Comparison of ENCODE assay signal across 8 mouse cellular contexts in genomic region chr14:24486773-24487227, GRCm38 (mm10). TPM values are rescaled to one million over a fixed set of nuclear protein-coding genes. Genes with fewer than 3 reads are reported as not detected.
DNase-seq lines count a peak whose midpoint lies in the region; ATAC-seq lines count a peak whose summit lies in the region.

Gene Polr3a, minus strand, starts transcription at chr14:24487058.
Gene Rps24, plus strand, starts transcription at chr14:24487125.

- peak within 1 kb of the TSS; percentile 90 for H3K9ac ChIP-seq in heart, embryonic 16.5 days (ENCODE audit: low read length)
- H3K9ac ChIP-seq in liver, embryonic 15.5 days, result peak within 1 kb of the TSS; percentile 72
- H3K9ac ChIP-seq in neural tube, embryonic 12.5 days, result peak within 1 kb of the TSS; percentile 83

- DNase-seq in CD8-positive naive resting alpha-beta T cell, adult 2 months (ENCODE audit: low read depth in 2 of 2, low spot score in 2 of 2), result peak; percentile 86 to 88
- DNase-seq in c-Kit-positive CD71-negative TER-119-negative erythroid progenitor cells, embryonic 14.5 days (ENCODE audit: low read depth), result peak; percentile 85
- peak; percentile 95 for DNase-seq in forebrain, embryonic 10.5 days (ENCODE audit: extremely low spot score, low spot score)
- DNase-seq in kidney, postnatal 36 days, result peak; percentile 94 to 95
- DNase-seq in telencephalon, adult 2 months (ENCODE audit: low read depth, low spot score), result peak; percentile 93

- H3K9me3 ChIP-seq in forebrain, embryonic 10.5 days, result no peaks in the 10 kb centered on the region
- no peaks in the 10 kb centered on the region for H3K9me3 ChIP-seq in heart, embryonic 16.5 days (replicated peaks; ENCODE audit: control insufficient read depth, low read length)
- no peaks in the 10 kb centered on the region for H3K9me3 ChIP-seq in liver, embryonic 15.5 days (replicated peaks)
- no peaks in the 10 kb centered on the region for H3K9me3 ChIP-seq in neural tube, embryonic 12.5 days

- peak; percentile 54 for ATAC-seq in heart, embryonic 16.5 days (replicated peaks; ENCODE audit: extremely low read depth, insufficient read depth, low FRiP score)
- ATAC-seq in liver, embryonic 15.5 days (ENCODE audit: insufficient read depth), result peak; percentile 56
- ATAC-seq in neural tube, embryonic 12.5 days (ENCODE audit: low FRiP score, low read depth), result peak; percentile 75

- under 1% methylated on average over 30 of the region's 30 CpGs for WGBS in forebrain, embryonic 10.5 days
- WGBS in heart, embryonic 16.5 days, result under 1% methylated on average over 30 of the region's 30 CpGs
- WGBS in liver, embryonic 15.5 days (ENCODE audit: insufficient replicate concordance), result under 1% methylated on average over 30 of the region's 30 CpGs
- WGBS in neural tube, embryonic 12.5 days, result under 1% methylated on average over 30 of the region's 30 CpGs

- peak within 1 kb of the TSS; percentile 76 for H3K4me3 ChIP-seq in forebrain, embryonic 10.5 days
- H3K4me3 ChIP-seq in heart, embryonic 16.5 days (ENCODE audit: low read length), result peak within 1 kb of the TSS; percentile 94
- H3K4me3 ChIP-seq in liver, embryonic 15.5 days (replicated peaks), result peak within 1 kb of the TSS; percentile 88
- peak within 1 kb of the TSS; percentile 88 for H3K4me3 ChIP-seq in neural tube, embryonic 12.5 days

- H3K4me2 ChIP-seq in heart, embryonic 16.5 days (ENCODE audit: low read depth, low read length), result peak within 1 kb of the TSS; percentile 87
- H3K4me2 ChIP-seq in liver, embryonic 15.5 days, result peak within 1 kb of the TSS; percentile 80
- H3K4me2 ChIP-seq in neural tube, embryonic 12.5 days (replicated peaks), result peak within 1 kb of the TSS; percentile 82

- peak within 1 kb of the TSS; percentile 86 for H3K27ac ChIP-seq in forebrain, embryonic 10.5 days
- peak within 1 kb of the TSS; percentile 64 for H3K27ac ChIP-seq in heart, embryonic 16.5 days (ENCODE audit: low read length)
- peak within 1 kb of the TSS; percentile 72 for H3K27ac ChIP-seq in liver, embryonic 15.5 days (replicated peaks)
- no peak within 1 kb of the TSS for H3K27ac ChIP-seq in neural tube, embryonic 12.5 days

- H3K36me3 ChIP-seq in forebrain, embryonic 10.5 days (replicated peaks), result peaks cover 32% of the 10 kb centered on the region
- H3K36me3 ChIP-seq in heart, embryonic 16.5 days (ENCODE audit: control insufficient read depth, insufficient read depth), result peaks cover 16% of the 10 kb centered on the region
- H3K36me3 ChIP-seq in liver, embryonic 15.5 days (replicated peaks), result peaks cover 28% of the 10 kb centered on the region
- H3K36me3 ChIP-seq in neural tube, embryonic 12.5 days, result peaks cover 25% of the 10 kb centered on the region

- H3K27me3 ChIP-seq in forebrain, embryonic 10.5 days (ENCODE audit: poor library complexity, severe bottlenecking), result no peaks in the 10 kb centered on the region
- no peaks in the 10 kb centered on the region for H3K27me3 ChIP-seq in heart, embryonic 16.5 days (ENCODE audit: control insufficient read depth, insufficient read depth, low read length)
- no peaks in the 10 kb centered on the region for H3K27me3 ChIP-seq in liver, embryonic 15.5 days
- no peaks in the 10 kb centered on the region for H3K27me3 ChIP-seq in neural tube, embryonic 12.5 days (replicated peaks)

- H3K4me1 ChIP-seq in forebrain, embryonic 10.5 days, result peaks cover 16% of the 10 kb centered on the region
- H3K4me1 ChIP-seq in heart, embryonic 16.5 days (ENCODE audit: control insufficient read depth, insufficient read depth, low read length), result peaks cover 15% of the 10 kb centered on the region
- H3K4me1 ChIP-seq in liver, embryonic 15.5 days (replicated peaks), result peaks cover 23% of the 10 kb centered on the region
- peaks cover 16% of the 10 kb centered on the region for H3K4me1 ChIP-seq in neural tube, embryonic 12.5 days

RNA-seq across cellular contexts. Expression of gene Polr3a, which starts in this region (rescaled TPM):
- polyA plus RNA-seq in forebrain, embryonic 10.5 days (2016; fragmentation: Nextera tagmentation; extraction: Ambion mirVana), result 21.2 and 21.3 TPM in 2 replicates
- polyA plus RNA-seq in heart, embryonic 16.5 days (2015; fragmentation: Nextera tagmentation; extraction: Ambion mirVana), result 13.3 and 14.1 TPM in 2 replicates
- 5.9 and 6.5 TPM in 2 replicates for polyA plus RNA-seq in liver, embryonic 15.5 days (2015; fragmentation: Nextera tagmentation; extraction: Ambion mirVana)
- polyA plus RNA-seq in neural tube, embryonic 12.5 days (2016; fragmentation: Nextera tagmentation; extraction: Ambion mirVana), result 20.8 and 21.9 TPM in 2 replicates

RNA-seq across cellular contexts. Expression of gene Rps24, which starts in this region (rescaled TPM):
- polyA plus RNA-seq in forebrain, embryonic 10.5 days (2016; fragmentation: Nextera tagmentation; extraction: Ambion mirVana), result 1,109 and 1,125 TPM in 2 replicates
- polyA plus RNA-seq in heart, embryonic 16.5 days (2015; fragmentation: Nextera tagmentation; extraction: Ambion mirVana), result 463 and 565 TPM in 2 replicates
- polyA plus RNA-seq in liver, embryonic 15.5 days (2015; fragmentation: Nextera tagmentation; extraction: Ambion mirVana), result 313 and 420 TPM in 2 replicates
- polyA plus RNA-seq in neural tube, embryonic 12.5 days (2016; fragmentation: Nextera tagmentation; extraction: Ambion mirVana), result 871 and 874 TPM in 2 replicates
